Mouse (Mus musculus) limb, embryonic 14.5 days (tissue): Measurements from ENCODE around the gene Pygb. TPM values are rescaled to one million over a fixed set of nuclear protein-coding genes. Genes with fewer than 3 reads are reported as not detected.

Source experiments
- ATAC-seq: fragments of 200-750 bp; cut with Nextera tagmentation; 2 replicates; pipeline ENCODE4 v1.8.0; 2017; ENCODE audit warnings: low read depth, moderate number of reproducible peaks, moderate TSS enrichment; ENCODE audit not compliant: low FRiP score
- DNase-seq: peaks from one replicate; pipeline ENCODE4 v3.0.0-alpha.2; 2015; ENCODE audit warnings: low spot score
- H3K27ac ChIP-seq: fragments of 300-500 bp; sonication (generic); replicated peaks from 2 replicates; pipeline ENCODE4 v1.5.1; 2014; ENCODE audit warnings: low read depth, mild to moderate bottlenecking, low read length, moderate library complexity, mixed read lengths
- H3K27me3 ChIP-seq: fragments of 300-500 bp; sonication (generic); 2 replicates; pipeline ENCODE4 v1.6.1; 2014; ENCODE audit warnings: low read length, mixed read lengths; ENCODE audit not compliant: control insufficient read depth, insufficient read depth
- H3K36me3 ChIP-seq: fragments of 300-500 bp; sonication (generic); 2 replicates; pipeline ENCODE4 v1.6.1; 2014; ENCODE audit warnings: mild to moderate bottlenecking, low read length, moderate library complexity, mixed read lengths; ENCODE audit not compliant: control insufficient read depth, insufficient read depth
- H3K4me1 ChIP-seq: fragments of 300-500 bp; sonication (generic); 2 replicates; pipeline ENCODE4 v1.6.1; 2014; ENCODE audit warnings: antibody characterized with exemption, low read length, mixed read lengths; ENCODE audit not compliant: control insufficient read depth, insufficient read depth
- H3K4me2 ChIP-seq: fragments of 300-500 bp; sonication (generic); replicated peaks from 2 replicates; pipeline ENCODE4 v1.6.1; 2014; ENCODE audit warnings: low read depth, mild to moderate bottlenecking, low read length, moderate library complexity; ENCODE audit not compliant: severe bottlenecking
- H3K4me3 ChIP-seq: fragments of 300-500 bp; sonication (generic); replicated peaks from 2 replicates; pipeline ENCODE4 v1.5.1; 2014; ENCODE audit warnings: low read length
- H3K9ac ChIP-seq: fragments of 300-500 bp; sonication (generic); 2 replicates; pipeline ENCODE4 v1.6.1; 2014; ENCODE audit warnings: mild to moderate bottlenecking, low read depth, low read length, moderate library complexity; ENCODE audit not compliant: severe bottlenecking
- H3K9me3 ChIP-seq: fragments of 300-500 bp; sonication (generic); 2 replicates; pipeline ENCODE4 v1.6.1; 2016; ENCODE audit warnings: low read length; ENCODE audit not compliant: control insufficient read depth
- POLR2A ChIP-seq: fragments of 200-500 bp; IDR thresholded peaks from 2 replicates; pipeline ENCODE4 v1.8.0; 2012; ENCODE audit warnings: inconsistent platforms, mild to moderate bottlenecking, moderate library complexity, borderline replicate concordance; ENCODE audit not compliant: insufficient read depth, insufficient read length; ENCODE audit errors: extremely low read depth
- WGBS: fragments of 180-500 bp; shearing (Covaris S2); extraction: QIAGEN DNeasy Blood & Tissue Kit; methylation state at CpG from one replicate; pipeline ENCODE4 v1.1.7; 2014; 5-methylcytosine and 5-hydroxymethylcytosine counted together
- polyA plus RNA-seq, 2 experiments: library from polyadenylated mRNA; depleted of rRNA in 1 of 2; stranded (reverse) in 1 of 2; unstranded in 1 of 2; fragments of >200 nt; fragmentation: Nextera tagmentation in 1 of 2; extraction: Ambion mirVana in 1 of 2; gene quantifications; 2 replicates each; pipeline versions ENCODE4 v1.2.1 to v1.2.3; 2012 to 2014

The Pygb gene
- polyA plus RNA-seq, 2 experiments = 62.3 to 65.2 TPM

- H3K36me3 ChIP-seq = peaks cover 47% of the 10 kb centered on the region
- H3K4me1 ChIP-seq = peaks cover 17% of the 10 kb centered on the region
- DNase-seq (no peak), ATAC-seq (no peak)
- H3K4me3 ChIP-seq = no peak overlapping the region
- H3K27me3 ChIP-seq = no peaks in the 10 kb centered on the region
- H3K9me3 ChIP-seq = no peaks in the 10 kb centered on the region
- H3K27ac ChIP-seq = peak overlapping the region; percentile 34
- WGBS = 63% methylated on average over 2 of the region's 2 CpGs
- H3K9ac ChIP-seq = no peak overlapping the region
- no peak for TF ChIP-seq POLR2A
- no peak overlapping the region for H3K4me2 ChIP-seq
These were observed 20.9 kb upstream of the Pygb start for GRCm38 (mm10) chr2:150765619-150766018.

GRCm38 (mm10) chr2:150766083-150766862 is 20.3 kb upstream of the Pygb start:
- Histone ChIP-seq H3K36me3 (peaks cover 41% of the 10 kb centered on the region), H3K4me2 (no peak overlapping the region), H3K27ac (peak overlapping the region; percentile 34), H3K9me3 (no peaks in the 10 kb centered on the region), H3K4me1 (peaks cover 24% of the 10 kb centered on the region), H3K27me3 (no peaks in the 10 kb centered on the region), H3K9ac (no peak overlapping the region), H3K4me3 (no peak overlapping the region)
- 79% methylated on average over 4 of the region's 4 CpGs for WGBS
- DNase-seq = no peak
- ATAC-seq = no peak
- TF ChIP-seq POLR2A = no peak

GRCm38 (mm10) chr2:150768678-150769077 is 17.9 kb upstream of the Pygb start:
- Histone ChIP-seq H3K9me3 (no peaks in the 10 kb centered on the region), H3K27me3 (no peaks in the 10 kb centered on the region), H3K4me1 (peaks cover 38% of the 10 kb centered on the region), H3K27ac (no peak overlapping the region), H3K9ac (no peak overlapping the region), H3K4me3 (no peak overlapping the region), H3K4me2 (no peak overlapping the region), H3K36me3 (peaks cover 29% of the 10 kb centered on the region)
- no peak for TF ChIP-seq POLR2A
- DNase-seq (no peak), ATAC-seq (no peak)
- WGBS = 96% methylated on average over 1 of the region's 1 CpGs

- peak; percentile 82 for ATAC-seq
- Histone ChIP-seq H3K27me3 (no peaks in the 10 kb centered on the region), H3K4me2 (no peak overlapping the region; the same call in 1 of the 2 replicates), H3K4me3 (no peak overlapping the region), H3K4me1 (peaks cover 43% of the 10 kb centered on the region), H3K9me3 (no peaks in the 10 kb centered on the region), H3K27ac (peak overlapping the region; percentile 85), H3K9ac (peak overlapping the region; percentile 31; the same call in 1 of the 2 replicates), H3K36me3 (peaks cover 26% of the 10 kb centered on the region)
- WGBS = 12% methylated on average over 1 of the region's 1 CpGs
- TF ChIP-seq POLR2A = no peak
- peak; percentile 87 for DNase-seq
These were observed 15.8 kb upstream of the Pygb start for GRCm38 (mm10) chr2:150770747-150771146.

GRCm38 (mm10) chr2:150771169-150771568 is 15.4 kb upstream of the Pygb start:
- H3K9ac ChIP-seq = 0 out of 2 replicates have a peak overlapping the region, but pooled peaks have one; percentile 31
- no peaks in the 10 kb centered on the region for H3K27me3 ChIP-seq
- DNase-seq (no peak), ATAC-seq (peak; percentile 13; the same call in 1 of the 2 replicates)
- peaks cover 42% of the 10 kb centered on the region for H3K4me1 ChIP-seq
- H3K27ac ChIP-seq = peak overlapping the region; percentile 85
- TF ChIP-seq POLR2A = no peak
- 48% methylated on average over 6 of the region's 6 CpGs for WGBS
- no peak overlapping the region for H3K4me3 ChIP-seq
- H3K9me3 ChIP-seq = no peaks in the 10 kb centered on the region
- H3K4me2 ChIP-seq = no peak overlapping the region; the same call in 1 of the 2 replicates
- peaks cover 24% of the 10 kb centered on the region; the same call in 1 of the 2 replicates for H3K36me3 ChIP-seq
